Mouse (Mus musculus) small intestine, adult 2 months (tissue): ENCODE results near the gene Adamts10.

Experiments
- CTCF ChIP-seq: fragments of 200-500 bp; IDR thresholded peaks from 2 replicates; pipeline ENCODE4 v1.5.1; 2012; ENCODE audit warnings: low read depth, mild to moderate bottlenecking, control low read depth, inconsistent platforms, low read length, moderate library complexity, mixed read lengths; ENCODE audit not compliant: insufficient replicate concordance, insufficient read length; ENCODE audit errors: extremely low read depth
- POLR2A ChIP-seq: fragments of 200-500 bp; IDR thresholded peaks from 2 replicates; pipeline ENCODE4 v1.6.1; 2012; ENCODE audit warnings: low read depth, mild to moderate bottlenecking, control low read depth, inconsistent platforms, low read length, moderate library complexity

DNA sequence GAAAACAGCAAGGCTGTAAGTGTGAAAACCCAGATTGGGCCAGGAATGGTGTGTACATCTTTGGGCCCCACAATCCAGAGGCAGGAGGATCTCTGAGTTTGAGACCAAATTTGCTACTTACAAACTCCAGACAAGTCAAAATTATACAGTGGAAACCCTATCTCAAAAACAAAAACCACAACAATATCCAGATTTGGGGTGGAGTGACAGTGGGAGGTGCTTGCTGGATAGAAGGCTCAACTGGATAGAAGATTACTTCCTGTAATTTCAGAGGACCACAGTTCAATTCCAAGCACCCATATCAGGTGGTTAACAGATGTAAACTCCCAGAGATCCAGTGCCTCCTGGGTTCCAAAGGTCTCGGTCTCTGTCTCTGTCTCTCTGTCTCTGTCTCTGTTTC, 30.5 kb downstream of the Adamts10 start:
- TF ChIP-seq POLR2A (no peak), CTCF (no peak)
